In the genomic region with DNA sequence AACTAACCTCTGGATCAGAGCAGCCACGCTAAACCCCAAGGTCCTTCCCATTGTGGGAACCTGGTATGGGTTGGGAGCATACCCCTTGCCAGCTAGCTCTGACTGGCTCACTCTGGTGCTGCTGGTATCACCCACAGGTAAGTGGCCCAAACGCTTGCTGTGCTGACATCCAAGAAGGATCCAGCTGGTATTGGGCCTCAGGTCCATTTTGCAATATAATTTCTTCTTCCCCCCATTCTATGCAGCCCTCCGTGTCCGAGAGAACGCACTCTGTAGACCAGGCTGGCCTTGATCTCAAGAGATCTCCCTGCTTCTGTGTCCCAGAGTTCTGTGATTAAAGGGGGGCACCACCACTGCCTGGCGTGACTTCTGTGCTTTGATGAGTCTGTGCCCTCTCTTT, we compare ENCODE assay signal across 16 mouse cellular contexts.
"Had no signal": no experiment of that assay in that cellular context is flagged by ENCODE, and none has a peak within 500 bp of the region (broad histone marks: within the 10 kb centered on the region; RNA-seq: fewer than 3 reads in every experiment).

No protein-coding gene starts in this region.

- H3K4me3 ChIP-seq: neural tube, embryonic 13.5 days; neural tube, embryonic 15.5 days; stomach, embryonic 15.5 days had no signal

- H3K9me3 ChIP-seq: neural tube, embryonic 13.5 days; neural tube, embryonic 15.5 days; stomach, embryonic 15.5 days had no signal

- H3K27ac ChIP-seq: neural tube, embryonic 13.5 days; neural tube, embryonic 15.5 days; stomach, embryonic 15.5 days; stomach, postnatal 0 days had no signal

- H3K4me2 ChIP-seq: neural tube, embryonic 13.5 days; neural tube, embryonic 15.5 days; stomach, embryonic 15.5 days had no signal

- H3K27me3 ChIP-seq: neural tube, embryonic 13.5 days; neural tube, embryonic 15.5 days; stomach, embryonic 15.5 days had no signal

- H3K4me1 ChIP-seq: stomach, embryonic 15.5 days had no signal

- DNase-seq: retina, postnatal 1 day; right cerebral cortex, adult 18-20 months; right cerebral cortex, postnatal 14 days; right cerebral cortex, postnatal 25 days; right cerebral cortex, postnatal 4 days; spleen, adult 18-20 months; thymus, adult 18-20 months; thymus, adult 2 months; thymus, postnatal 14 days; thymus, postnatal 25 days; thymus, postnatal 36 days; thymus, postnatal 4 days had no signal

- H3K9ac ChIP-seq: neural tube, embryonic 13.5 days; neural tube, embryonic 15.5 days; stomach, embryonic 15.5 days had no signal
